Mouse (Mus musculus): Measurements from ENCODE around the gene Nlrx1.

GRCm38 (mm10) chr9:44311136-44312134 lies 43.0 kb upstream of the Nlrx1 start:
- no peak for TF ChIP-seq TCF12 (IDR thresholded peaks at IDR 0.05; ENCODE audit: insufficient read depth, poor library complexity, severe bottlenecking)
- TF ChIP-seq USF1 (IDR thresholded peaks at IDR 0.05; ENCODE audit: low read depth): no peak
- TF ChIP-seq POLR2A (IDR thresholded peaks at IDR 0.05; ENCODE audit: insufficient read length, low read depth): no peak
- no peak for TF ChIP-seq MYOG (IDR thresholded peaks at IDR 0.05; ENCODE audit: control insufficient read depth in 1 of 3, insufficient read depth in 1 of 3, insufficient read length in 2 of 3, low read depth in 2 of 3)
- TF ChIP-seq CEBPB (IDR thresholded peaks at IDR 0.05; ENCODE audit: insufficient read depth, poor library complexity, severe bottlenecking): no peak
- no peak for TF ChIP-seq POLR2AphosphoS2 (IDR thresholded peaks at IDR 0.05; ENCODE audit: insufficient read length, low read depth)
- TF ChIP-seq MAX (IDR thresholded peaks at IDR 0.05; ENCODE audit: low read depth): no peak
- TF ChIP-seq SRF (IDR thresholded peaks at IDR 0.05; ENCODE audit: control insufficient read depth, insufficient read length, low read depth): no peak
- no peak for TF ChIP-seq MYOD1 (IDR thresholded peaks at IDR 0.05; ENCODE audit: control insufficient read depth in 1 of 3, insufficient read length in 2 of 3, low read depth in 2 of 3)
- TF ChIP-seq REST (IDR thresholded peaks at IDR 0.05; ENCODE audit: insufficient read depth, insufficient read length): no peak

Data from myocyte (in vitro differentiated cells).